Mouse (Mus musculus): Measurements from ENCODE around the gene Lrfn1. TPM values are rescaled to one million over a fixed set of nuclear protein-coding genes. Genes with fewer than 3 reads are reported as not detected.
A peak's percentile ranks its signal among the peaks of the same experiment; 100 is the strongest.

Gene Lrfn1
- 1 to 10 TPM; 3.3 to 3.6 TPM for total RNA-seq (2021)
- long read RNA-seq, experiment 1, partial matches to known transcripts = 0 of 4 reads
- long read RNA-seq, experiment 1, other reads (novel, unspliced or antisense) = 4 of 4 reads
- long read RNA-seq, experiment 2, partial matches to known transcripts = 0 of 1 reads
- long read RNA-seq, experiment 2, other reads (novel, unspliced or antisense) = 1 of 1 reads

DNA sequence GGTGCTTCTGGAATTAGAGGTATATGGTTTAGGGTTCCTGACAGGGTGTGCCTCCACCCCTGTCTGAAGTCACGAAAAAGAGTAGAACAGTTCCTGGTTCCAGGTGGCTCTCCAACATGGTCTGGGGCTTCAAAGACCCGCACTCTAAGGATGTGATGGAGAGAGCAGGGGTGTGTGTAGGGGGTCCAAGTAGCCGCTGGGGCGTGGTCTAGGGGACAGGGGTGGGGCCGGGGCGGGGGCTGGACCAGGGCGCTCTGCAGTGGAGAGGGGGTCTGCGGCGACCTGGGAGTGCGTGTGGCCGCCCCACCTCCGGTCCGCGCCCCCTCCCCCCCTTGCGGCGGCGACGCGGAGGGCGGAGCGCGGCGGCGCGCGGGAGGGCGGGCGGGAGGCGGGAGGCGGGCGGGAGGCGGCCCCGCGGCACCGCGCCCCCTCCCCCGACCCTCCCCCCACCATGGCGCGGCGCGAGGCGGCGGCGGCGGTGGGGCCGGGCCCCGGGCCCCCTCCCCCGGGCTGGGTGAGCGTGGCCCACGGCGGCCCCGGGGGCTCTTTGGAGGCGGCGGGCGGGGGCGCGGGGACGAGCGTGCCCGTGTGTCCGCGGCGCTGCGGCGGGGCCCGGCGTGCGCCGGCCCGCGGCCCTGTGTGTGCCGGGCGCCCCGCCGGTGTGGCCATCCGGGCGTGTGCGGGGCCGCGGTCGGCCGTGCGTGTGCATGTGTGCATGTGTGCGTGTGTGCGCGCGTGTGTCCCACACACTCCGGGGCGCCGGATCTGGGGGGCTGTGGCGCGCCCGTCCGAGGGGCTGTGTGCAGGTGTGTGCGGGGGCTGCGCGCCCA, at the start of gene Lrfn1:
Gene Lrfn1, plus strand, starts transcription at position 450 of the 830 bp plus-strand sequence.
- DNase-seq (ENCODE audit: low spot score in 2 of 2) = no peak

- peak in 1 of 2 experiments; percentile 70 for DNase-seq (ENCODE audit: low spot score in 2 of 2)
Measured at GRCm38 (mm10) chr7:28410841-28411475, 40.8 kb upstream of the Lrfn1 start.

- DNase-seq (ENCODE audit: low spot score in 2 of 2) = no peak
Measured at GRCm38 (mm10) chr7:28412826-28413225, 39.0 kb upstream of the Lrfn1 start.

- DNase-seq (ENCODE audit: low spot score in 2 of 2) = no peak
Measured at GRCm38 (mm10) chr7:28417368-28417767, 34.4 kb upstream of the Lrfn1 start.

DNA sequence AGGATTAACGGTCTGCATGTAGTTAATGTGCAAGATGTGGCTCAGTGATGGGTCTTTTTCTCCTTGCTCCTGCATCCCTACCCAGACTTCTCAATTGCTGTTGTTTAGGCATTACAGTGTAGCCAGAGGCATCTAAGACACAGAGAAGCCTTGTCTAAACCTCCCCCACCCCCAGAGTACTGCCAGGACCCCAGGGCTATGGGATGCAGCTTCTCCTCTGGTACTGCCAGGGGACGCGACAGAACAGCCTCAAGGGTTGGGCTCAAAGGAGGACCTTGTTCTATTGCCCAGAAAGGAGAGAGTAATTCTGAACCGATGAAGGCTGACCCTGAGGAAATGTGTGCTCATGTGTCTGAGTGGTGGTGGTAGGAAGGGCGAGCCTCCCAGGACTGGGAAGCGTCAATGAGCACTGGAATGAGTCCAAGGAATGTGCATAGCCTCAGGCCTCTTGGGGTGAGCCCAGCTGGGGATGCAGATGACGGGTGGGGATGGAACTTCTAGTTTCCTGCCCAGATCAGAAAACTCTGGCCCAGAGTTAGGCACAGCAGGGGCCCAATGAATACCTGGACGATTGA, 33.6 kb upstream of the Lrfn1 start:
- DNase-seq (ENCODE audit: low spot score in 2 of 2) = peak in 1 of 2 experiments; percentile 66

DNA sequence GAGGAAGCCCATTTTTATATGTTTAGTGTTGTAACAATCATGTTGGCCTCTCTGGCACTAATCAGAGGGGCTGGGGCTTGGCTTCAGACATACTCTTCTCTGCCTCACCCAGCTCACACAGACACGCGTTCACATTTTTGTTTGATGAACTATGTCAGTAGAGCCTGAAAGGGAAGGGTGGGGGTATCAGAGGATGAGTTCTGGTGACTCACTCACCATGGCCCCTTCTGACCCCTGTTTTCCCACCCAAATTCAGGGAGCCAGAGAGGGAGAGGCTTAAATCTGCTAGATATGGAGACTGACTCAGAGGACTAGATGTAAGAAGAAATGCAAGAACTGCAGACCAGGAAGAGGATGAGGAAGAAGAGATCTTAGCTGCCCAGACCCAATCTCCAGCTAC, 32.4 kb upstream of the Lrfn1 start:
- DNase-seq (ENCODE audit: low spot score in 2 of 2) = no peak

- DNase-seq (ENCODE audit: low spot score in 2 of 2) = no peak
Measured at GRCm38 (mm10) chr7:28423018-28423417, 28.8 kb upstream of the Lrfn1 start.

GRCm38 (mm10) chr7:28427738-28428137, 24.0 kb upstream of the Lrfn1 start:
- no peak for DNase-seq (ENCODE audit: low spot score in 2 of 2)

DNA sequence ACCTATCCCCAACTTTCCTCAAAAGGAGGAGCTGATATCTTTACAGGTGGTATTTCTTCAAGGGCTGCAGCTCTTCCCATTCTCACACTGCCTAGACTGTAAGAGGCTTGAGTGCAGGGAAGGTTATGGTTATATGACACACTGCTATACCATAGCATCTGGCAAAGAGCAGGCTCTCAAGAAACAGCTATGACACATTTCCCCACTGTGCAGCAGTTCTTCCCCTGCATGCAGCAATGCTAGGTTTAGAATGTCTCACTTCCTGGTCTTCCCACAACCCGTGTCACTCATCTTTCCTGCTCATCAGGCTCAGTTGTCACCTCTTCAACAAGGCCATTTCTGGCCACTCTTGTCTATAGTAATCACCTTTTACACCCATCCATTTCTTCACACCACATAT, 21.3 kb upstream of the Lrfn1 start:
- DNase-seq (ENCODE audit: low spot score in 2 of 2) = no peak

DNA sequence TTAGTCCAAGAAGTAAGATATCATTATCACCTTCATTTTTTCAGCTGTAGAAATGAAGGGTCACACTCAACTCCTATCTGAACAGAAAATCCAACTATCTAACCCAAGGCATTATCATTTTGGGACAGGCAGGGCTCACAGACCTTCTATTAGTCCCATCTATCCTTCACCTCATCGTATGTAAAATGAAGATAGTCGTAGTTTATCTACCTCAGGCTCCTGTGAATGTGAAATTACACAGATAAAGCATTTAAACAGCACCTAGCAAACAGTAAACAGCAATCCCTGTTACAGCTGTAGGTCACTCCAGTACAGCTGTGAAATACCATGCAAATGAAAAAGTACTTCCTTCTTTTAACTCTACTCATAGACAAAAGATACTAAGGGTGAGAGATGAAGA, 19.5 kb upstream of the Lrfn1 start:
- no peak for DNase-seq (ENCODE audit: low spot score in 2 of 2)

- peak in 1 of 2 experiments; percentile 39 for DNase-seq (ENCODE audit: low spot score in 2 of 2)
Measured at GRCm38 (mm10) chr7:28435660-28436259, 16.0 kb upstream of the Lrfn1 start.

GRCm38 (mm10) chr7:28436271-28436904, 15.4 kb upstream of the Lrfn1 start:
- peak; percentile 99 to 100 for DNase-seq (ENCODE audit: low spot score in 2 of 2)

DNA sequence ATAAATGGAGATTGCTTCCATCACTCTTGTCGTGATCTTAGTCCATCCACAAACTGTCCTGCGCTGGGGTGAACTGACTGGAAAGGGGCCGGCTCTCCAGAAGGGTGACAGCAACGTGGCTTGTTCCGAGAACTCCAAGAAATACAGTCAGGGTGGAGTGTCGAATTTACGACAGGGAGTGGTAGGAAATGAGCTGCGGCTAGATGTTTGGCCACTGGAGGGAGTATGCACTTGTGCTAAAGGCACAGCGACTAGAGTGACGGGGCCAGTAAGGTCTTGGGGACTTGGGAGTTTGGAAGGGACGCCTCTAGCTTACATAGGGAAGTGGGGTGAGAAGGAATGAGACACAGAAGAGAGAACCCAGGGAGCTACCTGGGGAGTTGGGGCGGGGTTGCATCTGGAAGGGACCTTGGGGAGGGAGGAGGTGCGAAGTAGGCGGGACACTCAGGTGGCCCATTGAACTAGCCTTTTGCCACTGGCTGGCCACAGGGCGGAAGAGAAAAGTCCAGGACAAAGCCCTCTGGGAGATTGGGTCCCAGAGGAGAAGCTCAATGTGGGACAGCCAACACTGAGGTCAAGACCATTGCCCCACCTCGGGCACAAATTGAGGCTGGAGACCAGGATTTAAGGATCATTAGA, 14.7 kb upstream of the Lrfn1 start, which contains the start of gene Gmfg:
Gene Gmfg, plus strand, starts transcription at position 516 of the 639 bp plus-strand sequence.
- DNase-seq (ENCODE audit: low spot score in 2 of 2) = peak in 1 of 2 experiments; percentile 75

DNA sequence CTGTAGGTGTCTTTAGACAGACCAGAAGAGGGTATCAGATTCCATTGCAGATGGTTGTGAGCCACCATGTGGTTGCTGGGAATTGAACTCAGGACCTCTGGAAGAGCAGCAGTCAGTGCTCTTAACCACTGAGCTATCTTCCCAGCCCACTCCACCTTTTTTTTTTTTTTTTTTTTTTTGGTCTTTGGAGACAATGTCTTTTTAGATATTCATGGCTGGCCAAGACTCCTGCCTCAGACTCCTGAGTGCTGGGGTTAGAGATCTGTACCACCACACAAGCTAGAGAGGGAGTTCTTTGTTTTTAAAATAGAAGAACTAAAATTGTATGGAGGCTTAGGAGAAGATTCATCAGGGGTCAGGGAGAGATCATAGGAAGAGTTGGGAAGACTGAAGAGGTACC, 13.8 kb upstream of the Lrfn1 start:
- no peak for DNase-seq (ENCODE audit: low spot score in 2 of 2)

DNA sequence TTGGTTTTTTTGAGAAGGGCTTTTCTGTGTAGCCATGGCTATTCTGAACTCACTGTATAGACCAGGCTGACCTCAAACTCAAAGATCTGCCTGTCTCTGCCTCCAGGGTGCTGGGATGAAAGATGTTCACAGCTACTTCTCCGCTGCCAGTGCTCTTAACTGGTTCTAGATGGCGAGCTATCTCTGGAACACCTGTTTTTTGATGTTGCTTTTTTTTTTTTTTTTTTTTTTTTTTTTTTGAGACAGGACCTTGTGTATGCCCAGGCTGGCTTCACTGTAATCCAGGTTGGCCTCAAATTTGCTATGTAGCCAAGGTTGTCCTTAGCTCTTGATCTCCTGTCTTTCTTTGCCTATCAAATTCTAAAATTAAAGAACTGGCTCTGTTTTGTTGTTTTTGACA, 13.0 kb upstream of the Lrfn1 start:
- no peak for DNase-seq (ENCODE audit: low spot score in 2 of 2)

DNA sequence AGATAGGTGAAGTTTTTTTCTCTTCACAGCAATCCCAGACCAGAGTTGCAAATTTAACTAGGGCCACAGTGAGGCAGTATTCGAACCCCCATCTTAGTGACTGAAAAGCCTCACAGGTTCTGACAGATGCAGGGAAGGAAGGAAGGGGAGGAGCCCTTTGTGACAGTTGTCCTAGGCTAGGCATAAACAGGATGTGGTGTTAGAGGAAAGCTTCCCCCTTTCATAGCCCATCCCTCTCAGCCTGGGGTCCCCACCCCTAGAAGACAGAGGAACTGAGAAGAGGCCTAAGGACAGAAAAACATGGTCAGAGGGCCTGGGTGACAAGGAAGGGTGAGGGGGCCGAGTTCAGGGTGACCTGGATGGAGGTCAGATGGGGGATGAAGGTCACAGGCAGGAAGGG, 11.0 kb upstream of the Lrfn1 start:
- DNase-seq (ENCODE audit: low spot score in 2 of 2) = no peak

- no peak for DNase-seq (ENCODE audit: low spot score in 2 of 2)
Measured at GRCm38 (mm10) chr7:28441776-28442485, 9.8 kb upstream of the Lrfn1 start.

DNA sequence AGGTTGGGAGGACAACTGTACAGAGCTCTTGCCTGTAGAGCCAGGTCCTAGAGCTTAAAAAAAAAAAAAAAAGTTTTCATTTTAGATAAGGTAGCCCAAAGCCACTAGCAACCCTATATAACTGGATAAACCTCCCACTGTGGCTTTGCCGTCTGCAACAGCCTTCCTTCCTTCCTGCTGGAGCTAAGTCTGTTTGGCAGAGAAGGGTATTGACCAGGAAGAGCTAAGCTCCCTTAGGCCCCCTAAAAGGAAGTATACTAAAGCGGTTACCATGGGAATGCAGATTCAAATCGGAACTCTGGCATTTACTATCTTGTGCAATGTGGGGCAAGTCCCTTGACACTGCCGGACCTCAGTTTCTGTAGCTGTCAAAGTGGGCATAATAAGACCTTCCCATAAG, 9.1 kb upstream of the Lrfn1 start:
- no peak for DNase-seq (ENCODE audit: low spot score in 2 of 2)

GRCm38 (mm10) chr7:28444344-28444974, 7.3 kb upstream of the Lrfn1 start:
- no peak for DNase-seq (ENCODE audit: low spot score in 2 of 2)
